Mouse (Mus musculus) cerebellum, adult 2 months (tissue): ENCODE measurements around the gene Ms4a8a.

Experiments used
- CTCF ChIP-seq: fragments of 200-500 bp; IDR thresholded peaks from 2 replicates; pipeline ENCODE4 v1.5.1; 2011; ENCODE audit warnings: low read depth, mild to moderate bottlenecking, control low read depth, low read length, moderate library complexity, borderline replicate concordance; ENCODE audit not compliant: insufficient read depth
- POLR2A ChIP-seq: fragments of 200-500 bp; IDR thresholded peaks from 2 replicates; pipeline ENCODE4 v1.6.1; 2011; ENCODE audit warnings: low read length, control low read depth, borderline replicate concordance; ENCODE audit not compliant: insufficient read depth

DNA sequence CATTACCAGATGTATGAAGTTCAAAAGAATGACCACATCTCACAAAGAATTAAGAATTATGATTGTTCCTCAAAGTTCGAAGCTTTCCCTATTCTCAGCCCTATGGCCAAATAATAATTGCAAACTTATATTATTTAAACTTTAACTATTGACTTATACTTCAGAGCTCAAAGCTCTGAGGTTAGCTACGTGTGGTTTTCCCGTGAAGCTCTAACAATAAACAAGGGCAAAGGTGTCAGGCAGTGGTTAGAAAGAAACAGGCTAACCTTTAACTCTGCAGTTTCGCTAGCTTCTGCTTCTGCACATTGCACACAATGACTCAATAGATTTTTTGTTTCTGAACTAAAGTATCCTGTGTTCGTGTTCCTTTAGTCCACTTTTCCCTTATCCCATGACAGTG lies 28.0 kb downstream of the Ms4a8a start:
- no peak for TF ChIP-seq CTCF
- no peak for TF ChIP-seq POLR2A
